ENCODE assay signal across 9 mouse cellular contexts in the genomic region with DNA sequence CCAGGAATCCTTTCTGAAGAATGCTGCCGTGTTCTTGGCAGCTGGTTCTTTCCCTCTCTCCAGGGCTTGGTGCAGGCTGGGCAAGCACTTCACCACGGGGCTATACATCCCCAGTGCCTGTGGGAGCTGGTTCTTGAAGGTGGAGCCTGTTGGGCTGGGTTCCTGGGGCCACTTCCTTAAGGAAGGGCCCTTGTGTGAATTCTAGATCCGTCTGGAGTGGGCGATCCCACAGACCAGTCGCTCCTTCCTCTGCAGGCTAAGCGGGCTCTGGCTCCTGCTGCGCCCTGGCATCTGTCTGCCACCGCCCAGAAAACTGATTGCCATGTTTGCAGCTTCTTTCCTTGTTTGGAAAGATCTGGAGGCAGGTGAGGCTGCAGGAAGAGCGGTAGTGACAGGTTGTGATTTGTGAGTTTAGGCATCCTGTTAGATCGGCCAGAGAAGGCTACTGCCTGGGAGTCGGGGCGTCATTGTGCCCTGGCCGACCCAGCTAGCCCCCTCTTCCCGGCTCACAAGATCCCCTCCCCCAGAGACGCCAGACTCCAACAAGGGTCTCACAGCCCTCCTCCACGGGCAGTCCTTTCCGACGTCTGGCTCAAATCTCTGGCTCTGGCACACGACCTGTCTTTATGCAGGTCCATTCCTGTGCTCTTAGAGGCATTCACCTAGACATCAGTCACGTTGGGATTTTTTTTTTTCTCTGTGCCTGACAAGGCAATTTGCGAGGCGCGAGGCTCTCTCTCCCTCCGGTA.
DNase-seq lines count a peak whose midpoint lies in the region; ATAC-seq and TF ChIP-seq lines count a peak whose summit lies in the region.
"Had no signal": no experiment of that assay in that cellular context is flagged by ENCODE, and none has a peak within 500 bp of the region (broad histone marks: within the 10 kb centered on the region; RNA-seq: fewer than 3 reads in every experiment).

No protein-coding gene starts in this region.

- peak; percentile 10 to 14 for DNase-seq in cerebellum, postnatal 14 days
- no peak for DNase-seq in cerebellum, adult 11-12 months
- peak; percentile 11 for DNase-seq in lung, embryonic 14.5 days
- no peak for DNase-seq in lung, postnatal 10 days
- DNase-seq in retina, embryonic 14.5 days (ENCODE audit: low spot score), result peak; percentile 35
- DNase-seq in urinary bladder, postnatal 36 days (ENCODE audit: low spot score in 2 of 2), result no peak
- no peak for DNase-seq in cerebellum, adult 9-11 months

- peaks cover 38% of the 10 kb centered on the region for H3K27me3 ChIP-seq in lung, embryonic 14.5 days (ENCODE audit: insufficient read depth, low read length)
- peaks cover 26% of the 10 kb centered on the region for H3K27me3 ChIP-seq in intestine, embryonic 16.5 days (replicated peaks; ENCODE audit: control insufficient read depth, insufficient read depth, low read length)

- no peak overlapping the region; the same call in 1 of the 2 replicates for H3K9ac ChIP-seq in lung, embryonic 14.5 days
- no peak overlapping the region for H3K9ac ChIP-seq in intestine, embryonic 16.5 days (ENCODE audit: low read depth, low read length)
- H3K9ac ChIP-seq: liver, embryonic 15.5 days had no signal

- ATAC-seq in lung, embryonic 14.5 days (ENCODE audit: insufficient read depth), result no peak
- ATAC-seq in intestine, embryonic 16.5 days, result no peak

- no peak overlapping the region for H3K27ac ChIP-seq in lung, embryonic 14.5 days (ENCODE audit: low read depth)
- H3K27ac ChIP-seq in intestine, embryonic 16.5 days (ENCODE audit: low read length), result no peak overlapping the region
- H3K27ac ChIP-seq: liver, embryonic 15.5 days had no signal

- TF ChIP-seq CTCF in lung, embryonic 14.5 days (IDR thresholded peaks at IDR 0.05; ENCODE audit: low read depth), result no peak

- H3K9me3 ChIP-seq in lung, embryonic 14.5 days (ENCODE audit: low read depth, low read length), result no peaks in the 10 kb centered on the region
- H3K9me3 ChIP-seq in intestine, embryonic 16.5 days (ENCODE audit: control insufficient read depth, low read length), result no peaks in the 10 kb centered on the region
- H3K9me3 ChIP-seq: liver, embryonic 15.5 days had no signal

- H3K4me3 ChIP-seq in lung, embryonic 14.5 days (ENCODE audit: low read depth, low read length), result peak overlapping the region; percentile 18; the same call in 1 of the 2 replicates
- H3K4me3 ChIP-seq in intestine, embryonic 16.5 days (ENCODE audit: low read length), result peak overlapping the region; percentile 4
- H3K4me3 ChIP-seq: liver, embryonic 15.5 days had no signal

- peak overlapping the region; percentile 48 for H3K4me2 ChIP-seq in lung, embryonic 14.5 days
- H3K4me2 ChIP-seq in intestine, embryonic 16.5 days (ENCODE audit: low read depth, low read length), result peak overlapping the region; percentile 29
- H3K4me2 ChIP-seq: liver, embryonic 15.5 days had no signal

- WGBS in lung, embryonic 14.5 days, result 3% methylated on average over 24 of the region's 24 CpGs
- WGBS in intestine, embryonic 16.5 days, result 4% methylated on average over 24 of the region's 24 CpGs

- H3K36me3 ChIP-seq in lung, embryonic 14.5 days (ENCODE audit: insufficient read depth), result no peaks in the 10 kb centered on the region
- no peaks in the 10 kb centered on the region for H3K36me3 ChIP-seq in intestine, embryonic 16.5 days (ENCODE audit: control insufficient read depth, insufficient read depth, low read length)
- H3K36me3 ChIP-seq: liver, embryonic 15.5 days had no signal

- H3K4me1 ChIP-seq in lung, embryonic 14.5 days (ENCODE audit: insufficient read depth), result no peaks in the 10 kb centered on the region
- peaks cover 9% of the 10 kb centered on the region; the same call in 1 of the 2 replicates for H3K4me1 ChIP-seq in intestine, embryonic 16.5 days (ENCODE audit: control insufficient read depth, insufficient read depth, low read length)
- H3K4me1 ChIP-seq: liver, embryonic 15.5 days had no signal

Comparison
In these comparisons a context has a peak if more than half of its experiments do, and no peak if none do; other contexts are left out.
1. DNase-seq: peak in cerebellum, postnatal 14 days (2 of 2), lung, embryonic 14.5 days (single experiment) and retina, embryonic 14.5 days (single experiment); none in cerebellum, adult 11-12 months (single experiment), lung, postnatal 10 days (single experiment), urinary bladder, postnatal 36 days (0 of 2) and cerebellum, adult 9-11 months (single experiment).